Mouse (Mus musculus) lung, adult 2 months (tissue): ENCODE data around the gene Thoc5.

Source experiments
- CTCF ChIP-seq: fragments of 200-500 bp; IDR thresholded peaks from 2 replicates; pipeline ENCODE4 v1.5.1; 2011; ENCODE audit warnings: mild to moderate bottlenecking, low read length, control low read depth; ENCODE audit not compliant: insufficient read depth
- POLR2A ChIP-seq: fragments of 200-500 bp; IDR thresholded peaks from 2 replicates; pipeline ENCODE4 v1.6.1; 2011; ENCODE audit warnings: low read depth, mild to moderate bottlenecking, control low read depth, low read length, borderline replicate concordance; ENCODE audit errors: extremely low read depth

DNA sequence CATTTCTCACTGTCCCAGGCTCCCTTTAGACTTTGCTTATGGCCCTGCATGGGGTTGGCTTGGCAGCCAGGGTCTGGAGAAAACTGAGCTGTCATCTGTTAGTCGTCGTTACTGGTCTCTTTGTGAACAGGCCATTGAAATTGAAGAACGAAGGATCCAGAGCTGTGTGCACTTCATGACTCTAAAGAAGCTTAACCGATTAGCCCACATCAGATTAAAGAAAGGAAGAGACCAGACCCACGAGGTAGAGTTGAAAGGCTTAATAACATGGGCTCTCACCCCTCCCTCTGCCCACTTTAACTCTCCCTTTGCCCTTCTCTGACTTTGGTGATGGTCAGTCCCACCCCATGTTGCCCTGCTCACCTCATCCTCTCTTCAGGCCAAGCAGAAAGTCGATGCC is 6.8 kb downstream of the Thoc5 start:
- no peak for TF ChIP-seq CTCF
- no peak for TF ChIP-seq POLR2A
